Mouse (Mus musculus): Measurements from ENCODE around the gene Gm11027.

DNA sequence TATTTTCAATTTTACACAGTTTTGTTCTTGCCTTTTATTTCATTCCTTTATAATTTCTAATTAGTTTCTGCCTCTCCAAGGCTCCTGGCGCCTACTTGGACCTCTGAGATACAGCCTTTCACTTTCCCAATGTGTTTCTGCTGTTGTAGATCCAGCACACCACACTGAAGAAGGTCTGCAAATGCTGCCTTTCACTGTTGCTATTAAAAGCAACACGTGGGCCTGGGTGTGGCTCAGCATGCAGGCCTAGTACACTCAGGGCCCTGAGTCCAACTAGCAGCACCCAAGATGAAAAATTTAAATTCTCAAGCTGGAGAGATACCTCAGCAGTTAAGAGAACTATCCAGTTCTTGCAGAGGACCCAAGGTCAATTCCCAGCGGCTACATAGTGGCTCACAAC, 38.5 kb upstream of the Gm11027 start:
- TF ChIP-seq POLR2A (IDR thresholded peaks at IDR 0.05; ENCODE audit: low read depth, low read length) (no peak), CTCF (conservative IDR thresholded peaks at IDR 0.05; ENCODE audit: insufficient read depth, insufficient read length, low read depth, low read length) (no peak)

All from kidney, adult 2 months (tissue).